Mouse (Mus musculus) adrenal gland, adult 2 months (tissue): ENCODE results near the gene Capzb. TPM values are rescaled to one million over a fixed set of nuclear protein-coding genes. Genes with fewer than 3 reads are reported as not detected.
A peak's percentile ranks its signal among the peaks of the same experiment; 100 is the strongest.

ENCODE experiments used
- DNase-seq: peaks from one replicate; pipeline ENCODE4 v3.0.0; 2021
- polyA plus RNA-seq: library from polyadenylated mRNA; depleted of rRNA; stranded (reverse); fragments of >200 nt; gene quantifications from 2 replicates; pipeline ENCODE4 v1.2.3, GENCODE M21; 2012
- total RNA-seq, 2 experiments: library from RNA; stranded (reverse); gene quantifications; 2 replicates each; pipeline ENCODE4 v1.2.3; 2021

Gene Capzb
- total and polyA plus RNA-seq, 3 experiments, result 140 to 392 (median 312) TPM

GRCm38 (mm10) chr4:139238612-139239011 is 45.9 kb downstream of the Capzb start:
- DNase-seq, result no peak

DNA sequence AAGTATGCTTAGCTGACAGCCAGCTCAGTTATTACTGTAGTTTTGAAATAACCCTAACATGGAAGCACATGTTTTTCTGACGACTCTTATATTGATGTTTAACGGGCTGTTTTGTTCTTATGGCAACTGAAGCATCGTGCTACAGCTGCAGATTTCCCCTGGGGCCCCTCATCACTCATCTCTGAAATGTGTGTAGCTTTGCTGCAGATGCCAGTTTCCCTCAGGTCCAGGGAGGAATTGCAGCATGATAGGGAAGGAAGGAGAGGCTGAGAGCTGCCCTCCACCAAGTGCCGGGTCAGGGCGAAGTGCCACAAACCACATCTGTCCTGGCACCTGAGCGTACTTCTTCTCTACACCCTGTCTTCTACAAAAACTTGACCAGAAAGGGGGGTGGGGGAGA is 47.6 kb downstream of the Capzb start:
- no peak for DNase-seq

DNA sequence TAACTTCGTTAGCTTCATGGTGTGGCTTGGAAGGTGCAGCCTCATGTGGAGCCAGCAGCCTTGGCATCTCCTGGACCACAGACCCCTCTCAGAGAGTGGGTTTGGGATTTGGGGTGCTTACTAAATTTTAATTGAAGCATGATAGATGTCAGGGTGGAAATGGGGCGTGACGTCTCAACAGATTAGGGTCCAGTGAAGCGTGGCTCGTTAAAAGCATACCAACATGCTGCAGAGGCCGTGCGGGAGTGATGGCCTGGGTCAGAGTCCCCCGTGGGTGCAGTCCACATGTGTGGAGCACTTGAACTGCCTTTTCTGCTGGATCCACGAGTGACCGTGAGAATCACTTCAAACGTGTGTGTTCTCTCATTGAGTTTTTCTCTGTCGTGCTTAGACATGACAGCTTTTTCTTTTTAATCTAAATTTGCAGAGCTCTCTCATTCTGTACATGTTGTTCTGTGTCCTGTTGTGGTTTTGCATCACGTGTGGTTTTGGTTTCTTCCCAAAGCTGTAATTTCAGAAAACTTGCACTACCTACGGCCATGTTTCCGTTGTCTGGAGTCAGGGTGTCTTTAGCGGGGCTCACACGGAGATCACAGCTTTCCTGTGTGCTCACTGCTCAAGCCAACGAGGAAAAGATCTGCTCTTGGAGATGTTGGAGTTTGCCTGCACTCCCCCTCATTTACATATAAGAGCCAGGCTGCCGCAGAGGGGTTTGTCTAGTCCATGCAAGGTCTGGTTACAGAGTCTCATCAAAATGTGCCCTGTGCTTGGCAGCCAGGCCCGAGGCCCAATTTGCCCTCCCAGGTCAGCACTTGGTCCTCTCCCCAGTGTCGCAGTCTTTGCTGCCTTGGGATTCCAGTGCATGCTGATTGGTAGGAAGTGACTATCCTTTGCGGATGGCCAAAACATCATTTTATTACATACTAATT is 49.2 kb downstream of the Capzb start:
- DNase-seq, result no peak

DNA sequence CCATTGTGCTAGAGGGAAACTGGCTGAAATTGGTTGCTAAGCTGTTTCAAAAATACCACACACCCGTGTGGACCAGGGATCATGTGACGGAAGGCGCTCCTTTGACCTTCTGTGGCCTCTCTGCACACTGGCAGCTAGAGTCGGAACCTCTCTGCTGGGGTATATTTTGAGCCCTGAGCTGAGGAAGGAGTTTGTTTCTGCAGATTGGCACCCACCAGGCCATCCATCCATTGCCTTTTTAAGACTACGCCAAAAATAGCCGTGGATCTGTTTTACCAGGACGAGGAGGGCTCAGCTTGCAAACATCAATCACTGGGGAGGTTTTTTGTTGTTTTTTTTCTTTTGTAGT is 49.9 kb downstream of the Capzb start:
- DNase-seq, result no peak

DNA sequence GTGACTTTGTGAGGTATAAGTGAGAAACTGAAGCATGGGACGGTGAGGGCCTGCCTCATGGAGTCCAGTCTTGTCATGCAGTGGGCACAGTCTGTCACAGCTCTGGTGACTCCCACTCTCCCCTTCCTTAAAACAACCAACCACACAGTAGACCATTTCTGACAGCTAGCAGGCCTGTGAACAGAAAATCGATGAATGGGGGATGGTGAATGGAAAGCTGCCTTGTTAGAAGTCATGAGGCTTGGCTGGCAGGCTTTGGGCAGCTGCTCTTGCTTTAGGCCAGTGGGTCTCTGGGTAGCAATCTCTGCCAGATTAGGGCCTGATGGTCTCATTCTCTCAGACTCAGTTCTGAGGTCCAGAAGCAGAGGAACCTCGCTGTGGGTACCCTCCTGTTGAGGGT is 51.5 kb downstream of the Capzb start:
- no peak for DNase-seq

GRCm38 (mm10) chr4:139244766-139245165 is 52.1 kb downstream of the Capzb start:
- no peak for DNase-seq

- no peak for DNase-seq
Observed at GRCm38 (mm10) chr4:139245534-139245933, 52.8 kb downstream of the Capzb start.

- DNase-seq, result no peak
Observed at GRCm38 (mm10) chr4:139246130-139246877, 53.6 kb downstream of the Capzb start.

DNA sequence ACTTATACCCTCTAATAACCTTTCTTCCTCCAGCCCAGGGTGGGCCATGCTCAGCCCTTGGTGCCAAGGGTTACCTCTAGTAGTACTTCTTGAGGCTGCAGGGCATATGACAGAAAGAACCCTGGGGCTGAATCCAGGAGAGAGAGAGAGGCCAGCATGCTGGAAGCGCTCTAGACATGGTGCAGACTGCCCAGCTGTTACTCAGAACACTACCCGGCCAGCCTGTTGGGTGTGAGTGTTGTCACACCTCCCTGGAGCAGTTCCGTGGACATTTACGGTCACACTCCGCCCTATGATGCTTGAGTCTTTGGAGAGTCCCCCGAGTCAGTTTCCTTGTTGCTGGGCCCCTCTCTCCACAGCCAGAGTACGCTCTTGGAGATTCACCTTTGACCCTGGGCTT is 55.3 kb downstream of the Capzb start:
- DNase-seq, result no peak

DNA sequence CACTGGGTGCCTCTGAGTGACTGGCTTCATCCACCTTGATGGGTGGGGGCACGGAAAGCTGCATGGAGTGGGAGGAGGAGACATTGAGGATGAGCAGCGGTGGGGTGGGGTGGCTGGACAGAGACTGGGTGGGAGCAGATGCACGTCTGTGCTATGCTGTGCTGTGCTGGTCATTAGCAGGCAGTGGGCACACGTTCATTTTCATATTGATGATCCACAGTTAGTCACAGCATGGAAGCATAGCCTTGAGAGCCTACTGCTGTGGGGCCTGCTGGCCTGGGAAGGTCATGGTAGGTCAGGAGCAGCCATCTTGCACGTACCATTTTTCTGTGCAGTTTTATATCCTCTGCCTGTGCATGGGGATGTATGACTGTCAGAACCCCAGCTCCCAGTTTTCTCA is 56.0 kb downstream of the Capzb start:
- peak; percentile 51 for DNase-seq

DNA sequence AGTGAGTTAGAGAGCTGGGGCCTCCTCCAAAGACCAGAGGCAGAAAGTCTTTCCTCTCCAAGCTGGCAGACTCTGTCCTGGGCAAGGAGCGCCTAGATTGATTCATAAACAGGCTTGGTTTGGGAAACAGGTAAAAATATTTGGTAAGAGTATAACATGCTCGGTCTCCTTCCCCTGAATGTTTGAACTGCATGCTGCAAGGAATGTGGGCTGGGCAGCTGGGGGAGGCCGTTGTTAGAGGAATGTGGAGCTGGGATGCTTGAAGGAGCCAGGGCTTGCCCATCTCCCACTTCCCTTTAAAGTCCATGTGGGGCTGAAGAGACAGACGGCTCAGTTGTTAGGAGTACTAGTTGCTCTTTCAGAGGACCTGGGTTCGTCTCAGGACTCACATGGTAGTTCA is 57.3 kb downstream of the Capzb start:
- DNase-seq, result no peak

DNA sequence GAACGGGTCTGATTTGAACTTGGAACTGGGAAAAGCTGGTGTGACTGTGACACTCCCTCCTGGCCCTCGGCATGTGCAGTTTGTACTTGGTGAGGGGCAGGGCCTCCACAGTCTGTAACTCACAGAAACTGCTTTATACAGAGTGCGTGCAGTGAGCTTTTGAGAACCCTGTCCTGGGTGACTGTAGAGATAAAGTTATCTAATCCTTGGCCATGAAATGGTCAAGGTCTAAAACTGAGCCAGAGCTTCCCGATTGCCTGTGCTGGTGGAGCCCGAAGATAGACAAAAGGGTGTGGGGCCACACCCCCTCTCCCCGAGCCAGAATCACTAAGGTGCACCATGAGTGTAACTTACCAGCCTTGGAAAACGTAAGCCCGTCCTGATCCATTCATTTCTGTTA is 58.2 kb downstream of the Capzb start:
- peak; percentile 77 for DNase-seq

- peak; percentile 93 for DNase-seq
Observed at GRCm38 (mm10) chr4:139252051-139252760, 59.5 kb downstream of the Capzb start.

- DNase-seq, result no peak
Observed at GRCm38 (mm10) chr4:139253206-139253605, 60.5 kb downstream of the Capzb start.

DNA sequence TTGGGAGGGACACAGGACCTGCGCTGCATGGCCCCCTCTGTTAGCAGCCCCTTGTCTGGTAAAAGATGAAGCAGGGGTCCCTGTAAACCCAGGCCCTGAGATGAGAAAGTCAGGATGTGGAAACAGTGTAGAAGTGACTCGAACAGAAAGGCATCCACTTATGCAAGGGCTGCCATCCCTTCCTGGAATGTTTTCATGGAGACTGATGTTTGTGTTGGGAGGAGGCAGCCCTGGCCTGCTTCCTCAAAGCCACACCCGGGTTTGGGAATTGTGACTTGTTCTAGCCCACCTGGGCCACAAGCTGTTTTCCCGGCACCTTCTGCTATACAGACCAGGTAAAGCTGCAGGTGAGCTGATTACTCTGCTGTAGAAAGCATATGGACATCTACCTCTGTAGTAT is 63.4 kb downstream of the Capzb start:
- DNase-seq, result no peak

DNA sequence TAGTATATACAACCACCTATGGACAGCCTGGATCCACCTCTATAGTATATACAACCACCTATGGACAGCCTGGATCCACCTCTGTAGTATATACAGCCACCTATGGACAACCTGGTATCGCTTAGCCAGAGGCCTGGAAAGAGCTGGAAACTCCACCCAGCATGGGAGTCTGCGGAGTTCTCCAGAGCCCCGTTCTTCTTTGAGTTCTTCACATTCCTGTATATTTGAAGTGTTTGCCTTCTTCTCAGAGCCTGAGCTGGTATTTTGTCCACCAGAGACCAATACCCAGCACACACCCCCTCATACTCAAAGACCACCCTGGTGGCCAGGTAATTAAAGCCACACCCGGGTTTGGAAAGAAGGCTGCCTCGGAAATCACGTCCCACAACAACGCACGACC is 64.0 kb downstream of the Capzb start:
- no peak for DNase-seq

DNA sequence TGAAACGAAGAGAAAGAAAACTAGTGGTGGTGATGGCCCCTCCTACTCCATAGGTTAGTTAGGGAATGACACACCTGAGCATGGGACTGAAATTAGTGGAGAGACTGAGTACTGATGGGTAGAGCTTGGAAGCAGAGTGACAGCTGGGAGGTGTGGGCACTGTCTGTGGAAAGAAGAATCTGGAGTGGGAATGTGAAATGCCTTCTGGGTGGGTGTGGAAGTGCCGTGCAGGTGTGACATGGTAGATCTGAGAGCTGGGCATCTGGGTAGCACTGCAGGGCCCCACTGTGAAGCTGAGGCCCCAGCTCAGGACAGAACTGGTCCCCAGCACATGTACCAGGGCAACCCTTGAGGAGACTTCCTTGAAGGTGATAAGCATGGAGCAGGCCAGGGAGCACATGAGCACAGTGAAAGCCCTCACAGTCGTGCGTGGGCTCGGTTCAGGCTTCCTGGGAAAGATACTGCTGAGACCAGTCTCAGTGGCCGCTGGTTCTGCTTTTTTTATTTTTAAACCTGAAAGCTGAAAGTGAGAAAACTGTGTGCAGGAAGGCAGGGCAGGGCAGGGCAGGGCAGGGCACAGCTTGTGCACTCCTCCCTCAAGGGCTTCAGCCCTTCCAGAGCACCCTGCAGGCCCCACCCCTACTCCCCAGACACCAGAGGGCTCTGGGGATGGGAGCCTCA is 66.1 kb downstream of the Capzb start:
- DNase-seq, result no peak

- DNase-seq, result no peak
Observed at GRCm38 (mm10) chr4:139259302-139259871, 66.7 kb downstream of the Capzb start.

DNA sequence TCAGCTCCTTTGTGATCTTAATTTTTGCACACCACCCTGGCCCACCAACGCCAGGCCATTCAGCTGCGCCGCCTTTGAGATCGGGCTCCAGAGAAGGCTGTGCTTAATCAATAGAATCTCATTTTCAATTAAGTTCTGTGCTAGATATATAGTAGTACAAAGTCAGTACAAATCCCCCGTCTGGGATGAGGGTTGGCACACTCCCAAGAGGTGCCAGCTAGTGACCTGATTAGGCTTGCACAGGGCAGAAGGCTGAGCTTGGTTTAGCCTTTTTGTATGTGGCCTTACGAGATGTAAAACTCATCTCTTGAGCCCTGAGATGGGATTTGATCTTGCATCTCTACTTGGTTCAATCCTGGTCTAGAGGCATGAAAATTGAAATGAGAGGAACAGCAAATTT is 70.3 kb downstream of the Capzb start:
- no peak for DNase-seq

DNA sequence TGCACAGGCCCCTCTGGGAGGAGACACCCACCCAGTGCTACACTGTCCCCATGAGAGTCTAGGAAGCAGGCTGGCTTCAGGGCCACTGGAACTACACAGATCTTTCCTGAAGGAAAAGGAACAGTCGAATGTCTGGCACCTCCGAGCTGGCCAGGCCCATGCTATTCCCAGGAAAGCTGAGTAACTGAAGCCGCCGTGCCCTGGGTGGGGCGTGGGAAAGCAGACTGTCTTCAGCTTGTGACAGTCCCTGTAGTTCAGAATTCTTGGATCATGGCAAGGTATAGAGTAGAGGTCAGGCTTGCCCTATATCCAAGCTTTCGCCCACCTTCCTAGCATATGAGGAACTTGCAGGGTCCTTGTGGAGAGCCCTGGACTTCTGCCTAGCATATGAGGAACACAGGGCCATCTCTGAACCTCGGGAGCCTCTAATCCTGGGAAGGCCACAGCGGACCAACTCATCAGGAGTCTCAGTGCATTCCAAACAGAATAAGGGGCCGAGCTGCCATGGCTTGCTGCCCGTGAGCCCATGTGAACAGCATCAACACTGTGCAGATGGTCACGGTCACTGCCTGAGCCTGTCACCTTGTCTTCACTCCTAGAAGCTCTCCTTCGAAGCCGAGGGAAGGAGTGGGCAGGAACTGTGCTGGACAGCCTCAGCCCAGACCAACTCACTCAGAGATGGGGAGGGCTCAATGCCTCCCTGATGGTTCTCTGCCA is 73.2 kb downstream of the Capzb start:
- no peak for DNase-seq

DNA sequence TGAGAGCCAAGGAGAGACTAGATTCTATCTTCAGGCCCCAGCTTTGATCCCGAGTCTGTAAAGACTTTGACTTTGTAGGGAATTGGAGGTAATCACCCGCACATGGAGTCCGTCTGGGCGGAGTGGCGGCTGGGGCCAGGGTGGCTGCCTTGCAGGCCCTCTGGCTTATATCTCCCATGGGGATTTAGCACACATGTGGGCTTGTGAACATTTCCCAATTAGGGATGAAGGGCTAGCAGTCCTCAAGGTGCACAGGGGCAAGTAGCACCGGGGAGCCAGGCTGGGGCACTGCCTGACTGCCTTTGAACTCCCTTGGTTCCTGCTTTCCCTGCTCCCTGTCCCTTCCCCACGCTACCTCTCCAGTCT is 73.8 kb downstream of the Capzb start:
- DNase-seq, result no peak
